Mouse (Mus musculus) liver, postnatal 0 days (tissue): ENCODE data around the gene Mmaa. TPM values are rescaled to one million over a fixed set of nuclear protein-coding genes. Genes with fewer than 3 reads are reported as not detected.

Experiments used
- ATAC-seq: fragments of 200-750 bp; cut with Nextera tagmentation; 2 replicates; pipeline ENCODE4 v1.8.0; 2017; ENCODE audit warnings: mild to moderate bottlenecking, moderate library complexity
- DNase-seq: peaks from one replicate; pipeline ENCODE4 v3.0.0-alpha.2; 2016
- H3K27ac ChIP-seq: fragments of 300-500 bp; sonication (generic); 2 replicates; pipeline ENCODE4 v1.5.1; 2014; ENCODE audit warnings: antibody characterized with exemption, moderate library complexity, mild to moderate bottlenecking, low read depth
- H3K27me3 ChIP-seq: fragments of 300-500 bp; sonication (generic); 2 replicates; pipeline ENCODE4 v1.6.1; 2014; ENCODE audit warnings: low read length, control low read depth, mixed read lengths; ENCODE audit not compliant: insufficient read depth
- H3K36me3 ChIP-seq: fragments of 300-500 bp; sonication (generic); replicated peaks from 2 replicates; pipeline ENCODE4 v1.6.1; 2014; ENCODE audit warnings: mild to moderate bottlenecking, control low read depth, low read length, moderate library complexity, mixed read lengths; ENCODE audit not compliant: insufficient read depth
- H3K4me1 ChIP-seq: fragments of 300-500 bp; sonication (generic); 2 replicates; pipeline ENCODE4 v1.6.1; 2014; ENCODE audit warnings: antibody characterized with exemption, mild to moderate bottlenecking, control low read depth; ENCODE audit not compliant: insufficient read depth
- H3K4me2 ChIP-seq: fragments of 300-500 bp; sonication (generic); 2 replicates; pipeline ENCODE4 v1.6.1; 2014; ENCODE audit warnings: low read depth, mild to moderate bottlenecking, low read length, moderate library complexity, mixed read lengths
- H3K4me3 ChIP-seq: fragments of 300-500 bp; sonication (generic); 2 replicates; pipeline ENCODE4 v1.5.1; 2014; ENCODE audit warnings: low read depth, low read length
- H3K9ac ChIP-seq: fragments of 300-500 bp; sonication (generic); replicated peaks from 2 replicates; pipeline ENCODE4 v1.6.1; 2014; ENCODE audit warnings: mild to moderate bottlenecking, moderate library complexity
- H3K9me3 ChIP-seq: fragments of 300-500 bp; sonication (generic); 2 replicates; pipeline ENCODE4 v1.6.1; 2016; ENCODE audit warnings: mild to moderate bottlenecking, control low read depth, low read length, mixed read lengths
- CTCF ChIP-seq: sonication (generic); IDR thresholded peaks from 2 replicates; pipeline ENCODE4 v1.5.1; 2016; ENCODE audit warnings: antibody characterized with exemption, low read depth
- EP300 ChIP-seq: IDR thresholded peaks from 2 replicates; pipeline ENCODE4 v1.6.1; 2016; ENCODE audit warnings: antibody characterized with exemption, low read depth, mild to moderate bottlenecking
- WGBS: fragments of 180-500 bp; shearing (Covaris S2); extraction: QIAGEN DNeasy Blood & Tissue Kit; methylation state at CpG from one replicate; pipeline ENCODE4 v1.1.7; 2014; ENCODE audit not compliant: insufficient replicate concordance; 5-methylcytosine and 5-hydroxymethylcytosine counted together
- polyA plus RNA-seq: library from polyadenylated mRNA; unstranded; fragments of >200 nt; fragmentation: Nextera tagmentation; extraction: Ambion mirVana; gene quantifications from 2 replicates; pipeline ENCODE4 v1.2.1, GENCODE M21; 2015

The Mmaa gene
- polyA plus RNA-seq, 1 experiment from 2014 or later, result 6.3 TPM

GRCm38 (mm10) chr8:79224363-79224762 lies 70.4 kb downstream of the Mmaa start:
- no peak for ATAC-seq
- Histone ChIP-seq H3K9ac (no peak overlapping the region), H3K4me3 (no peak overlapping the region), H3K4me2 (no peak overlapping the region), H3K27ac (no peak overlapping the region), H3K4me1 (no peaks in the 10 kb centered on the region), H3K9me3 (no peaks in the 10 kb centered on the region), H3K36me3 (no peaks in the 10 kb centered on the region), H3K27me3 (no peaks in the 10 kb centered on the region)
- WGBS, result 84% methylated on average over 9 of the region's 9 CpGs
- no peak for TF ChIP-seq EP300
- no peak for TF ChIP-seq CTCF
- peak; percentile 6 for DNase-seq

GRCm38 (mm10) chr8:79222752-79223141 lies 72.0 kb downstream of the Mmaa start:
- DNase-seq, result peak; percentile 8
- H3K9ac ChIP-seq, result no peak overlapping the region
- WGBS, result 65% methylated on average over 5 of the region's 5 CpGs
- no peaks in the 10 kb centered on the region for H3K4me1 ChIP-seq
- no peak overlapping the region for H3K4me2 ChIP-seq
- H3K4me3 ChIP-seq, result no peak overlapping the region
- no peaks in the 10 kb centered on the region for H3K27me3 ChIP-seq
- H3K36me3 ChIP-seq, result no peaks in the 10 kb centered on the region
- no peak for TF ChIP-seq EP300
- no peak for TF ChIP-seq CTCF
- no peak for ATAC-seq
- no peaks in the 10 kb centered on the region for H3K9me3 ChIP-seq
- H3K27ac ChIP-seq, result no peak overlapping the region

- no peak for ATAC-seq
- H3K36me3 ChIP-seq, result no peaks in the 10 kb centered on the region
- 63% methylated on average over 5 of the region's 5 CpGs for WGBS
- H3K27me3 ChIP-seq, result no peaks in the 10 kb centered on the region
- H3K4me2 ChIP-seq, result no peak overlapping the region
- H3K27ac ChIP-seq, result no peak overlapping the region
- peak; percentile 3 for DNase-seq
- H3K4me3 ChIP-seq, result no peak overlapping the region
- H3K9me3 ChIP-seq, result no peaks in the 10 kb centered on the region
- TF ChIP-seq CTCF (no peak), EP300 (no peak)
- H3K4me1 ChIP-seq, result no peaks in the 10 kb centered on the region
- H3K9ac ChIP-seq, result no peak overlapping the region
These were observed 72.5 kb downstream of the Mmaa start for GRCm38 (mm10) chr8:79222106-79222751.

Other genes with a start within 250 kb of the Mmaa start
- gene 1700011L22Rik, start 46.4 kb downstream of the Mmaa start, polyA plus RNA-seq, result not detected in 2 replicates
- gene Smad1, start 104.6 kb upstream of the Mmaa start, polyA plus RNA-seq, result 8.0 and 9.6 TPM in 2 replicates